Mouse (Mus musculus): Measurements from ENCODE around the gene Olfr1346. TPM values are rescaled to one million over a fixed set of nuclear protein-coding genes. Genes with fewer than 3 reads are reported as not detected.

The Olfr1346 gene
- not detected in 2 replicates for total RNA-seq (2014; rRNA removed; ENCODE audit: low replicate concordance)
- polyA plus RNA-seq (2015; fragmentation: Nextera tagmentation; extraction: Ambion mirVana), result not detected in 2 replicates

DNA sequence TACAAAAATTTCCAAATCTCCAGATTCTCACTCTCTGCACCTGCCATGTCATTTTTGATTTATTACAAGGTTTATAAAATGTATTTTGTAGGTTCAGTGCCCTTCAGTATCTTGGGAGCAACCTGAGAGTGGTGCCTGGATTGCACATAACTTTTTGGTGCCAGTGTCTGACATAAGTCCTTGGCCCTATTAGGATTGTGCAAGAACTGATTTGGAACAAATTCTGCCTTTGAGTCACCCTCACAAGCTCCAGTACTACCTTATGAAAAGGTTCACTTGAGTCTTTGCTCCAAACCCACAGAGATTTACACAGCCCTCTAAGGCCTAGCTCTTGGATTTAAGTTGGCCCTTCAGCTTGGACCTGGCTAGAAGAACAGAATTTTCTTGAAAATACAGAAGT, at the start of gene Olfr1346:
TSS of gene Olfr1346 (plus strand) at position 151 of the 400 bp plus-strand sequence.
- Histone ChIP-seq H3K4me2 (ENCODE audit: low read depth, low read length) (no peak within 1 kb of the TSS), H3K27me3 (ENCODE audit: control insufficient read depth, insufficient read depth, low read length) (no peaks in the 10 kb centered on the region), H3K4me3 (ENCODE audit: low read depth, low read length) (no peak within 1 kb of the TSS), H3K36me3 (replicated peaks; ENCODE audit: control insufficient read depth, insufficient read depth, low read length) (no peaks in the 10 kb centered on the region), H3K27ac (ENCODE audit: low read depth) (no peak within 1 kb of the TSS), H3K4me1 (ENCODE audit: control insufficient read depth, insufficient read depth) (no peaks in the 10 kb centered on the region), H3K9ac (replicated peaks; ENCODE audit: low read depth, low read length) (no peak within 1 kb of the TSS), H3K9me3 (replicated peaks; ENCODE audit: control insufficient read depth, low read length) (no peaks in the 10 kb centered on the region)
- ATAC-seq (ENCODE audit: insufficient read depth, low read depth) (no peak), DNase-seq (ENCODE audit: low spot score) (no peak)
- no peak for TF ChIP-seq CTCF (IDR thresholded peaks at IDR 0.05; ENCODE audit: low read depth)
- no peak for TF ChIP-seq EP300 (IDR thresholded peaks at IDR 0.05; ENCODE audit: low read depth)

DNA sequence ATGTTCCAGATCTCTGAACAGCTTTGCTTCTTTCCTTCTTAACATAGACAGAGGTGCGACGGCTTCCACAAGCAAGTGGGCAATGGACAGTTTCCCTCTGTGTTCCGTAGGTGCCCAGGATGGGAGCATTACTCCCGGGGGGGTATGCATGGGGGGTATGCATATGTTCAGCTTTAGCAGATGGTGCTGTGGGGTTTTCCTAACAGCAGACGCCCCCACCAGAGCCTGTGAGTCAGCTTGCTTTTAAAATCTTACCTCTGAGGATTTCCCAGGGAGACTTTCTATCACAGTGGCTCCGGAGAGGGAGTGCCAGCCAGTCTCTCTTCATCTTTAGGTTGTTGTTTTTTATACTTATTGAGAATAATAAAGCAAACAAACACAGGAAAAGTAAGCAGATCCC, 47.0 kb upstream of the Olfr1346 start:
- TF ChIP-seq EP300 (IDR thresholded peaks at IDR 0.05; ENCODE audit: low read depth), result no peak
- no peak for TF ChIP-seq CTCF (IDR thresholded peaks at IDR 0.05; ENCODE audit: low read depth)
- no peak for ATAC-seq (ENCODE audit: insufficient read depth, low read depth)
- Histone ChIP-seq H3K27me3 (ENCODE audit: control insufficient read depth, insufficient read depth, low read length) (no peaks in the 10 kb centered on the region), H3K27ac (ENCODE audit: low read depth) (no peak overlapping the region), H3K4me1 (ENCODE audit: control insufficient read depth, insufficient read depth) (no peaks in the 10 kb centered on the region), H3K36me3 (replicated peaks; ENCODE audit: control insufficient read depth, insufficient read depth, low read length) (no peaks in the 10 kb centered on the region), H3K9ac (replicated peaks; ENCODE audit: low read depth, low read length) (no peak overlapping the region), H3K4me3 (ENCODE audit: low read depth, low read length) (no peak overlapping the region), H3K9me3 (replicated peaks; ENCODE audit: control insufficient read depth, low read length) (no peaks in the 10 kb centered on the region), H3K4me2 (ENCODE audit: low read depth, low read length) (no peak overlapping the region)
- no peak for DNase-seq (ENCODE audit: low spot score)
- 73% methylated on average over 6 of the region's 6 CpGs for WGBS

DNA sequence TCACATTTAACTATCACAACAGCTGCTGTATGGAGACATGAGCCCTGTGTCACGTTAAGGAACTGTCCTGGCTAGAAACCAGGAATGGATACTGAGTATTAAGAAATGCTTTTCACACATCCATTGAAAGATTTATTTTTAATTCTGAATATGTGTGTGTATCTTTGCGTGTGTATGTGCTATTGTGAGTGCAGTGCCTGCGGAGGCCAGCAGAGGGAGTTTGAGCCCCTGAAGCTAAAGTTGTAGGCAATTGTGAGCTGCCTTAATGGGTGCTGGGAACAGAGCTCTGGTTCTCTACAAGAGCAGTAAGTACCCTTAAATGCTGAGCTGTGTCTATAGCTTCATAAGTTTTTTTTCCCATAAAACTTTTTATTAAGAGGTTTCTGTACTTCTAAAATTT, 37.5 kb upstream of the Olfr1346 start:
- 77% methylated on average over 3 of the region's 3 CpGs for WGBS
- no peak for ATAC-seq (ENCODE audit: insufficient read depth, low read depth)
- no peak overlapping the region for H3K9ac ChIP-seq (replicated peaks; ENCODE audit: low read depth, low read length)

DNA sequence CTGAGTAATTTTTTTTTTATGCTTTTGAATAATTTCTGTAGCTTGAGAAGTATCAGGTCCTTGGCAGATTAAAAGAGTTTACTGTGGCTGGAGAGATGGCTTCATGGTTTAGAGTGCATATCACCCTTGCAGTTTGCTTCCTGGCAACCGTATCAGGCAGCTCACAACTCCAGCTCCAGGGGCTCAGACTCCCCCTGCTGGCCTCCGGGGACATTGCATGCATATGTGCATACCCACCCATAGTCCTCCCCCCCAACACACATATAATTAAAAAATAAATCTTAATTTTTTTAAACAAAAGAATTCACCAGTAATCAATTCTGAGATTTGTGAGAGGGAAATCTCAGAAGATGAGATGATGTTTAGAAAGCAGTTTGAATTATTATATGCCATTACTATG, 36.6 kb upstream of the Olfr1346 start:
- no peak overlapping the region for H3K27ac ChIP-seq (ENCODE audit: low read depth)
- ATAC-seq (ENCODE audit: insufficient read depth, low read depth), result no peak
- no peak overlapping the region for H3K4me3 ChIP-seq (ENCODE audit: low read depth, low read length)
- H3K27me3 ChIP-seq (ENCODE audit: control insufficient read depth, insufficient read depth, low read length), result no peaks in the 10 kb centered on the region
- WGBS, result 39% methylated on average over 2 of the region's 2 CpGs
- H3K9ac ChIP-seq (replicated peaks; ENCODE audit: low read depth, low read length), result no peak overlapping the region
- no peaks in the 10 kb centered on the region for H3K9me3 ChIP-seq (replicated peaks; ENCODE audit: control insufficient read depth, low read length)
- no peak overlapping the region for H3K4me2 ChIP-seq (ENCODE audit: low read depth, low read length)
- no peak for DNase-seq (ENCODE audit: low spot score)
- no peaks in the 10 kb centered on the region for H3K4me1 ChIP-seq (ENCODE audit: control insufficient read depth, insufficient read depth)
- no peaks in the 10 kb centered on the region for H3K36me3 ChIP-seq (replicated peaks; ENCODE audit: control insufficient read depth, insufficient read depth, low read length)
- TF ChIP-seq EP300 (IDR thresholded peaks at IDR 0.05; ENCODE audit: low read depth) (no peak), CTCF (IDR thresholded peaks at IDR 0.05; ENCODE audit: low read depth) (peak; percentile 34)

More for the DNA sequence above, 37.5 kb upstream of the Olfr1346 start:
- Histone ChIP-seq H3K4me1 (ENCODE audit: control insufficient read depth, insufficient read depth) (no peaks in the 10 kb centered on the region), H3K4me3 (ENCODE audit: low read depth, low read length) (no peak overlapping the region), H3K27ac (ENCODE audit: low read depth) (no peak overlapping the region), H3K36me3 (replicated peaks; ENCODE audit: control insufficient read depth, insufficient read depth, low read length) (no peaks in the 10 kb centered on the region), H3K9me3 (replicated peaks; ENCODE audit: control insufficient read depth, low read length) (no peaks in the 10 kb centered on the region), H3K4me2 (ENCODE audit: low read depth, low read length) (no peak overlapping the region), H3K27me3 (ENCODE audit: control insufficient read depth, insufficient read depth, low read length) (no peaks in the 10 kb centered on the region)
- no peak for TF ChIP-seq CTCF (IDR thresholded peaks at IDR 0.05; ENCODE audit: low read depth)
- no peak for TF ChIP-seq EP300 (IDR thresholded peaks at IDR 0.05; ENCODE audit: low read depth)
- no peak for DNase-seq (ENCODE audit: low spot score)

DNA sequence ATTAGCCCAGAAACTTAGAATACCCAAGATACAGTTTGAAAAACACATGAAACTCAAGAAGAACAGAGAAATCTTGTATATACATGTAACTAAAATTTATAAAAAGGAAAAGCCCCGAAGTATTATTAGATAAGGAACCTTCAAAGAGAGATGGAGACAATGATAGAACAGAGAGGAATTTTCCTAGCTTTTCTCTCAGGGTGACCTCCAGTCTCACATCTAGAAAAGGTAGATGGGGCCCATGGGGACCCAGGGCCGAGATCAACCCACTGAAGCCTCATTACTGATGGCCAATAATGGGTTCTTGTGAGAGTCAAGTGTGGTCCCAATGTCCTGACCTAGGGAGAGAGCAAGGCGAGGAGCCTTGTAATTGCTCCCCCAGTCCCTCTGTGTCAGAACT, 28.5 kb upstream of the Olfr1346 start, which contains the start of gene Olfr1344:
TSS of gene Olfr1344 (plus strand) at position 301 of the 400 bp plus-strand sequence.
- DNase-seq (ENCODE audit: low spot score), result no peak
- H3K4me3 ChIP-seq (ENCODE audit: low read depth, low read length), result no peak within 1 kb of the TSS
- no peaks in the 10 kb centered on the region for H3K36me3 ChIP-seq (replicated peaks; ENCODE audit: control insufficient read depth, insufficient read depth, low read length)
- no peaks in the 10 kb centered on the region for H3K9me3 ChIP-seq (replicated peaks; ENCODE audit: control insufficient read depth, low read length)
- TF ChIP-seq EP300 (IDR thresholded peaks at IDR 0.05; ENCODE audit: low read depth), result no peak
- no peak for TF ChIP-seq CTCF (IDR thresholded peaks at IDR 0.05; ENCODE audit: low read depth)
- no peak for ATAC-seq (ENCODE audit: insufficient read depth, low read depth)
- H3K4me1 ChIP-seq (ENCODE audit: control insufficient read depth, insufficient read depth), result no peaks in the 10 kb centered on the region
- H3K4me2 ChIP-seq (ENCODE audit: low read depth, low read length), result no peak within 1 kb of the TSS
- H3K9ac ChIP-seq (replicated peaks; ENCODE audit: low read depth, low read length), result no peak within 1 kb of the TSS
- H3K27ac ChIP-seq (ENCODE audit: low read depth), result no peak within 1 kb of the TSS
- WGBS, result 53% methylated on average over 3 of the region's 3 CpGs
- H3K27me3 ChIP-seq (ENCODE audit: control insufficient read depth, insufficient read depth, low read length), result no peaks in the 10 kb centered on the region

DNA sequence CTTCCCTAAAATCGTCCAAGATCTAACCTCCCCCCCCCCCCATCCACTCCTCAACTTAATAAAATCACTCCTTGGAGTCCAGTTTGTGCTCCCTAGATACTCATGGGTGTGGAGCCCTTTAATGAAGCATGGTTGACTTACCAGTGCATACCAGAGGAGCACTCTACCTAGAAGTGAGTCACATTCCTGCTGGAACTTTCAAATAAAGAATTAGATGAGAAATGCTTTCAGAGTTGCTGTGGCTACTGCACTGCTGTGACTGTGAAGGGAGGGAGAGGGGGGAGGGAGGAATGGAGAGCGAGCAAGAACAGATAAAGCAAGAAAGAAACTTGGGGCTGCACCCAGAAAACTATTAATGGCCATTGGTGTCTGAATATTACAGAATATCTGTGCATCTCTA, 25.7 kb upstream of the Olfr1346 start:
- Histone ChIP-seq H3K27ac (ENCODE audit: low read depth) (no peak overlapping the region), H3K9me3 (replicated peaks; ENCODE audit: control insufficient read depth, low read length) (no peaks in the 10 kb centered on the region), H3K36me3 (replicated peaks; ENCODE audit: control insufficient read depth, insufficient read depth, low read length) (no peaks in the 10 kb centered on the region), H3K9ac (replicated peaks; ENCODE audit: low read depth, low read length) (no peak overlapping the region), H3K4me3 (ENCODE audit: low read depth, low read length) (no peak overlapping the region), H3K4me1 (ENCODE audit: control insufficient read depth, insufficient read depth) (no peaks in the 10 kb centered on the region), H3K27me3 (ENCODE audit: control insufficient read depth, insufficient read depth, low read length) (no peaks in the 10 kb centered on the region), H3K4me2 (ENCODE audit: low read depth, low read length) (no peak overlapping the region)
- ATAC-seq (ENCODE audit: insufficient read depth, low read depth) (no peak), DNase-seq (ENCODE audit: low spot score) (no peak)
- TF ChIP-seq CTCF (IDR thresholded peaks at IDR 0.05; ENCODE audit: low read depth) (no peak), EP300 (IDR thresholded peaks at IDR 0.05; ENCODE audit: low read depth) (no peak)
- WGBS, result 51% methylated on average over 2 of the region's 2 CpGs
